Mouse (Mus musculus): Measurements from ENCODE around the gene Mark1. TPM values are rescaled to one million over a fixed set of nuclear protein-coding genes. Genes with fewer than 3 reads are reported as not detected.
A peak's percentile ranks its signal among the peaks of the same experiment; 100 is the strongest.

Mark1 gene
- total and polyA plus RNA-seq, 3 experiments: 0.16 TPM; not detected in 2

DNA sequence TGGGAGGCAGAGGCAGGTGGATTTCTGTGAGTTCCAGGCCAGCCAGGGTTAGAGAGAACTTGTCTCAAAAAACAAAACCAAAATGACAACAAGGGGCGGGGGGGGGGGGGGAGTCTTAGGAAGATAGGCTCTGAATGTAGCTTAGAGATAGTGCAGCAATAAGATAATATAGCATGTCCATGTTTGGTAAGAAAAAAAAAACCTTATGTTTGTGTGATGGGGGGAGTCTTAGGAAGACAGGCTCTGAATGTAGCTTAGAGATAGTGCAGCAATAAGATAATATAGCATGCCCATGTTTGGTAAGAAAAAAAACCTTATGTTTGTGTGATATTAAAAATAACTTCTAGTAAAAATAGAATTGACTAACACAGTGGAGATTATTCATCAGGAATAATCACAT is 71.0 kb downstream of the Mark1 start:
- no peak for TF ChIP-seq POLR2AphosphoS5 (IDR thresholded peaks at IDR 0.05; ENCODE audit: insufficient replicate concordance, low read depth, low read length)
- TF ChIP-seq TAL1 (conservative IDR thresholded peaks at IDR 0.05; ENCODE audit: low read depth, low read length): no peak
- no peak for TF ChIP-seq GATA2 (IDR thresholded peaks at IDR 0.05; ENCODE audit: borderline replicate concordance, low read depth, low read length)
- no peak for TF ChIP-seq GATA1 (IDR thresholded peaks at IDR 0.05; ENCODE audit: borderline replicate concordance, low read length)
- no peak for TF ChIP-seq CTCF (IDR thresholded peaks at IDR 0.05; ENCODE audit: low read depth, low read length)
- H3K9me3 ChIP-seq (replicated peaks): no peaks in the 10 kb centered on the region
- H3K36me3 ChIP-seq (replicated peaks): no peaks in the 10 kb centered on the region
- no peak for DNase-seq (ENCODE audit: low spot score)
- no peak for ATAC-seq (ENCODE audit: extremely low read depth, insufficient number of reproducible peaks, low FRiP score, poor library complexity, severe bottlenecking)
- no peak overlapping the region for H3K4me3 ChIP-seq (ENCODE audit: low read depth, low read length)
- no peaks in the 10 kb centered on the region for H3K27me3 ChIP-seq (ENCODE audit: insufficient read depth, low read length)
- no peaks in the 10 kb centered on the region for H3K4me1 ChIP-seq (ENCODE audit: insufficient read depth, low read depth, low read length)

DNA sequence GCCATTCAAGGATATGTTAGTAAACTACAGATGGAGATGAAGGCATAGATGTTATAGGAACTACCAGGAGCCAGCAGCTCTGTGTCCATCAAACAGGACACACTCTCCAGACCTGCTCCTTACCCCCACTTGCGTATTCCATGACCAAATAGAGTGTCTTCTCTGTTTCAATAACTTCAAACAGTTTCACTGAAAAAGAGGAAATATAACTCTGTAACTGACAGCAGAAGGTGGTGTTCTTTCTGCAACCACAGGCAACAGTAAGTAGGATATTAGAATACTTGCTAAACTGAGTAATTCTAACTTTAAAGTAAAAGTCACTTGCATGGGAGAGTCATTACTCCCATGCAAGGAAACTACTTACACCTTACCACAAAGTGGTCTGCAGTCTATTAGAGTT is 71.5 kb downstream of the Mark1 start:
- TF ChIP-seq TAL1 (conservative IDR thresholded peaks at IDR 0.05; ENCODE audit: low read depth, low read length): no peak
- Histone ChIP-seq H3K9me3 (replicated peaks) (no peaks in the 10 kb centered on the region), H3K36me3 (replicated peaks) (no peaks in the 10 kb centered on the region), H3K4me1 (ENCODE audit: insufficient read depth, low read depth, low read length) (no peaks in the 10 kb centered on the region), H3K27me3 (ENCODE audit: insufficient read depth, low read length) (no peaks in the 10 kb centered on the region), H3K4me3 (ENCODE audit: low read depth, low read length) (no peak overlapping the region)
- no peak for ATAC-seq (ENCODE audit: extremely low read depth, insufficient number of reproducible peaks, low FRiP score, poor library complexity, severe bottlenecking)
- DNase-seq (ENCODE audit: low spot score): no peak

DNA sequence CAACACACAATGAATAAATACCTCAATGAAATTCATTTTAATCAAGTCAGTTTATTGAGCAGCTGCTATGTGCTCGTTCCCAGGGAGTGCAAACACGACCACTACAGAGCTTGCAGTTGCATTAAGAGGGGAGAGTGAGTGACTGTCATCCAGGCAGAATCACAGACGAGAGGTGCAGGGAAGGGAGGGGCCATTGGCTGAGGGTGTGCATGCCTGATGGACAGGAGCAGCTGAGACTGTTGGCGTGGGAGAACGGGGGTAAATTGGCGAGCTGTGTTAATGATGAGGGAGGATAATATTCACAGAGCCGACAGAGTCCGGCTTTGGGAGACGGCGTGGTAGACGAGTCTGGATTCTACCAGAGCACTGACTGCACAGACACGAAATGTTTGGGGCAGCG is 76.5 kb downstream of the Mark1 start:
- Histone ChIP-seq H3K4me3 (ENCODE audit: low read depth, low read length) (no peak overlapping the region), H3K27me3 (ENCODE audit: insufficient read depth, low read length) (0 out of 2 replicates have a peak, but pooled peaks cover 5% of the 10 kb centered on the region), H3K4me1 (ENCODE audit: insufficient read depth, low read depth, low read length) (no peaks in the 10 kb centered on the region), H3K9me3 (replicated peaks) (no peaks in the 10 kb centered on the region), H3K36me3 (replicated peaks) (no peaks in the 10 kb centered on the region)
- ATAC-seq (ENCODE audit: extremely low read depth, insufficient number of reproducible peaks, low FRiP score, poor library complexity, severe bottlenecking) (no peak), DNase-seq (ENCODE audit: low spot score) (no peak)
- TF ChIP-seq POLR2AphosphoS5 (IDR thresholded peaks at IDR 0.05; ENCODE audit: insufficient replicate concordance, low read depth, low read length) (no peak), CTCF (IDR thresholded peaks at IDR 0.05; ENCODE audit: low read depth, low read length) (no peak), GATA1 (IDR thresholded peaks at IDR 0.05; ENCODE audit: borderline replicate concordance, low read length) (no peak), TAL1 (conservative IDR thresholded peaks at IDR 0.05; ENCODE audit: low read depth, low read length) (no peak), GATA2 (IDR thresholded peaks at IDR 0.05; ENCODE audit: borderline replicate concordance, low read depth, low read length) (no peak)

DNA sequence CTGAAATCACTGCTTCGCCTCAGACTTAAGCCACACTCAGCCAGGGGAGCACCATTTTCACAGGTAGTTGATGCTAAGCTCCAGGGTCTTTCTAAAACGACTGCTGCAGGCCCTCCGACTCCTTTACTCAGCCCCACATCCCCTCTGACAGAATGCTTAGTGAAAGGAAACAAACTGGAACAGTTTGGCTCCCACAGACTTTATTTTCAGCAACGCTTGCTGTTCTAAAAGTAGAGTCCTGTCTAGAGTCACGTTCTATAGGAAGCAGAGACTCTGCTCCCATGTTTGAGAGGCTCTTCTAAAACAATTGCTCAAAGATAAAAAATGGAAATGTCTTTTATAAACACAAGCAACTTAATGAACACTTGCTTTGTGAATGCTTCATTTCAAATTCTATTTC is 79.3 kb downstream of the Mark1 start:
- TF ChIP-seq GATA2 (IDR thresholded peaks at IDR 0.05; ENCODE audit: borderline replicate concordance, low read depth, low read length) (no peak), CTCF (IDR thresholded peaks at IDR 0.05; ENCODE audit: low read depth, low read length) (no peak)
- H3K27me3 ChIP-seq (ENCODE audit: insufficient read depth, low read length): 0 out of 2 replicates have a peak, but pooled peaks cover 5% of the 10 kb centered on the region
- no peaks in the 10 kb centered on the region for H3K36me3 ChIP-seq (replicated peaks)
- H3K9me3 ChIP-seq (replicated peaks): no peaks in the 10 kb centered on the region
- H3K4me1 ChIP-seq (ENCODE audit: insufficient read depth, low read depth, low read length): no peaks in the 10 kb centered on the region
- H3K4me3 ChIP-seq (ENCODE audit: low read depth, low read length): no peak overlapping the region
- no peak for ATAC-seq (ENCODE audit: extremely low read depth, insufficient number of reproducible peaks, low FRiP score, poor library complexity, severe bottlenecking)
- DNase-seq (ENCODE audit: low spot score): no peak

DNA sequence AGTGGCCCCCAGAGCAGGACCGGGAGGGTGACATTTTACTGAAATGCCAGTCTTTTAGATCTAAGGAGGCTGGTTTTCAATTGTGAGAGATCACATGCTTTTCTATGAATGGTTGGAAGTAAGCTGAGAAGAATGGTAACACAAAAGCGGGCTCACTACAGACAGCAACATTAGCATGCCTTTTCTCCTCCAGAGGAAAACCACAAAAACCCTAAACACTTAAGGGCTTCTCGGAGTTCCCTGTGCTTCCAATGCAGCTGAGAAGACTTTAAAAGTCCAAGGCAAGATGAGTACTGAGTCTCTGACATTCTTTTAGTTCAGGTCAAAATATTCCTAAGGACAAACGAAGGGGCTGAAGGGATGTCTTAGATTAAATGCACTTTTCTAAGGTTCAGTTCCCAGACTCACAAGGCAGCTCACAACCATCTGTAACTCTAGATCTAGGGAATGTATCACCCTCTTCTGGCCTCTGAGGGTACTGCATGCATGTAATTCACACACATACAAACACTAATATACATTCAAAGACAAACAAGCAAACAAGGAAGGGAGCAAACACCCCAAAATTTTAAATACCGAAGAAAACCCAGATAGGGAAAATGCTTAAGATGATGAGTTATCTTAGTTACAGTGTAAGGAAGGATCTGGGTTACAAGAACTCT is 81.0 kb downstream of the Mark1 start:
- DNase-seq (ENCODE audit: low spot score) (no peak), ATAC-seq (ENCODE audit: extremely low read depth, insufficient number of reproducible peaks, low FRiP score, poor library complexity, severe bottlenecking) (peak; percentile 28; the same call in 1 of the 2 replicates)
- H3K4me3 ChIP-seq (ENCODE audit: low read depth, low read length): no peak overlapping the region
- H3K4me1 ChIP-seq (ENCODE audit: insufficient read depth, low read depth, low read length): no peaks in the 10 kb centered on the region
- 0 out of 2 replicates have a peak, but pooled peaks have one; percentile 34 for TF ChIP-seq CTCF (IDR thresholded peaks at IDR 0.05; ENCODE audit: low read depth, low read length)
- no peak for TF ChIP-seq POLR2AphosphoS5 (IDR thresholded peaks at IDR 0.05; ENCODE audit: insufficient replicate concordance, low read depth, low read length)
- TF ChIP-seq GATA1 (IDR thresholded peaks at IDR 0.05; ENCODE audit: borderline replicate concordance, low read length): no peak
- no peaks in the 10 kb centered on the region for H3K36me3 ChIP-seq (replicated peaks)
- H3K9me3 ChIP-seq (replicated peaks): no peaks in the 10 kb centered on the region
- H3K27me3 ChIP-seq (ENCODE audit: insufficient read depth, low read length): 0 out of 2 replicates have a peak, but pooled peaks cover 5% of the 10 kb centered on the region

DNA sequence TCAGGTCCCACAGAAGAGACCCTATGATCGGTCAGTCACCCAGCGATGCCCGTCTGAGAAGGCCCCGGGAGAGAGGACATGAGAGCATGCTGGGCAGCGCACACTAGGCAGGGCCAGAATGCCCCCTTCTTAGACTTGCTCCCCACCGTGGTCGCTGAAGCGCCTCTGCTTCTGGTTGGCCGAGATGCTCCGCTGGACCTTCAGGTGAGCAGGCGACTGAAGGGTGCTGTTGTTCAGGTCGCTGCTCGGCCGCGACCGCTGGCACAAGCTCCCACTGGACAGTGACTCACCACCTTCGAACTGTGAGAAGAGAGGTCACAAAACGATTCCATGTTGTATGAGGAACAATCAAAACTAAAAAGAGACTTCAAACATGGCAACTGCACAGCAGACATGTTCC is 87.0 kb downstream of the Mark1 start:
- H3K27me3 ChIP-seq (ENCODE audit: insufficient read depth, low read length): peaks cover 2% of the 10 kb centered on the region; the same call in 1 of the 2 replicates
- H3K9me3 ChIP-seq (replicated peaks): no peaks in the 10 kb centered on the region
- no peaks in the 10 kb centered on the region for H3K4me1 ChIP-seq (ENCODE audit: insufficient read depth, low read depth, low read length)
- TF ChIP-seq GATA2 (IDR thresholded peaks at IDR 0.05; ENCODE audit: borderline replicate concordance, low read depth, low read length) (no peak), CTCF (IDR thresholded peaks at IDR 0.05; ENCODE audit: low read depth, low read length) (no peak)
- DNase-seq (ENCODE audit: low spot score) (no peak), ATAC-seq (ENCODE audit: extremely low read depth, insufficient number of reproducible peaks, low FRiP score, poor library complexity, severe bottlenecking) (no peak)
- no peak overlapping the region for H3K4me3 ChIP-seq (ENCODE audit: low read depth, low read length)
- H3K36me3 ChIP-seq (replicated peaks): no peaks in the 10 kb centered on the region

DNA sequence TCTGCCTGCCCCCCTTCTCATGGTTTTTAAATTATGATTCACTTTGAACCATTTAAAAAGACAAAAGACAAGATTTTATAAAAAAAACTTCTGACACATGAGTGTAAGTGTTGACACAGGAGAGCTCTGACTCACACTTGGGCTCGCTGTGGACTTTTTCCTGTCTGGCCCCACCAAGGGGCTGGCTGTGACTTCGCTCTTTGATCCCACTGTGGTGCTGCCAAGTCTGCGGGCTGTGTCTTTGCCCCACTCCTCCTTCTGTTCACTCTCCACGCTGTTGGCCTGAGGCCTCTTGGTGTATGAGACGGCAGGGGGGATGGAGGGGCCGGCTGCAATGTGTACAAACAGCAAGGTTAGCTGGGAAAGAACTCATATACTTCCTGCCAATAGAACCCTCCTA is 87.5 kb downstream of the Mark1 start:
- no peaks in the 10 kb centered on the region for H3K36me3 ChIP-seq (replicated peaks)
- peaks cover 2% of the 10 kb centered on the region; the same call in 1 of the 2 replicates for H3K27me3 ChIP-seq (ENCODE audit: insufficient read depth, low read length)
- DNase-seq (ENCODE audit: low spot score): no peak
- H3K9me3 ChIP-seq (replicated peaks): no peaks in the 10 kb centered on the region
- no peak overlapping the region for H3K4me3 ChIP-seq (ENCODE audit: low read depth, low read length)
- no peaks in the 10 kb centered on the region for H3K4me1 ChIP-seq (ENCODE audit: insufficient read depth, low read depth, low read length)
- TF ChIP-seq GATA1 (IDR thresholded peaks at IDR 0.05; ENCODE audit: borderline replicate concordance, low read length) (no peak), GATA2 (IDR thresholded peaks at IDR 0.05; ENCODE audit: borderline replicate concordance, low read depth, low read length) (no peak), POLR2AphosphoS5 (IDR thresholded peaks at IDR 0.05; ENCODE audit: insufficient replicate concordance, low read depth, low read length) (no peak), CTCF (IDR thresholded peaks at IDR 0.05; ENCODE audit: low read depth, low read length) (no peak)
- ATAC-seq (ENCODE audit: extremely low read depth, insufficient number of reproducible peaks, low FRiP score, poor library complexity, severe bottlenecking): no peak

All from G1E (cell line).